Mouse (Mus musculus) brain, embryonic 14.5 days (tissue): Measurements from ENCODE around the gene Dnmt1. TPM values are rescaled to one million over a fixed set of nuclear protein-coding genes. Genes with fewer than 3 reads are reported as not detected.

ENCODE experiments used
- DNase-seq: peaks from one replicate; pipeline ENCODE4 v3.0.0-alpha.2; 2011; ENCODE audit warnings: low read depth
- CTCF ChIP-seq: fragments of 200-500 bp; IDR thresholded peaks from 2 replicates; pipeline ENCODE4 v1.5.1; 2012; ENCODE audit warnings: inconsistent platforms, mild to moderate bottlenecking, moderate library complexity, borderline replicate concordance; ENCODE audit not compliant: insufficient read depth, insufficient read length; ENCODE audit errors: extremely low read depth
- POLR2A ChIP-seq: fragments of 200-500 bp; IDR thresholded peaks from 2 replicates; pipeline ENCODE4 v1.6.1; 2012; ENCODE audit warnings: mild to moderate bottlenecking, inconsistent platforms, borderline replicate concordance; ENCODE audit not compliant: poor library complexity, insufficient read depth, insufficient read length, severe bottlenecking; ENCODE audit errors: extremely low read depth
- polyA plus RNA-seq: library from polyadenylated mRNA; depleted of rRNA; stranded (reverse); fragments of >200 nt; gene quantifications from 2 replicates; pipeline ENCODE4 v1.2.3, GENCODE M21; 2012

Gene Dnmt1
- polyA plus RNA-seq, 1 experiment, result 103 TPM

- DNase-seq, result peak; percentile 1
- no peak for TF ChIP-seq POLR2A
- no peak for TF ChIP-seq CTCF
Measured at GRCm38 (mm10) chr9:20973682-20974075, 14.0 kb upstream of the Dnmt1 start.

- no peak for DNase-seq
- TF ChIP-seq CTCF (no peak), POLR2A (no peak)
Measured at GRCm38 (mm10) chr9:20973001-20973681, 13.5 kb upstream of the Dnmt1 start.

GRCm38 (mm10) chr9:20972141-20972992, 12.7 kb upstream of the Dnmt1 start:
- TF ChIP-seq CTCF (no peak), POLR2A (no peak)
- peak; percentile 32 for DNase-seq

GRCm38 (mm10) chr9:20971751-20972140, 12.1 kb upstream of the Dnmt1 start:
- DNase-seq, result no peak
- no peak for TF ChIP-seq CTCF
- TF ChIP-seq POLR2A, result no peak

GRCm38 (mm10) chr9:20966747-20967146, 7.1 kb upstream of the Dnmt1 start:
- DNase-seq, result no peak
- TF ChIP-seq POLR2A (no peak), CTCF (no peak)

- TF ChIP-seq CTCF, result no peak
- TF ChIP-seq POLR2A, result no peak
- no peak for DNase-seq
Measured at GRCm38 (mm10) chr9:20966008-20966407, 6.3 kb upstream of the Dnmt1 start.

- DNase-seq, result no peak
- TF ChIP-seq POLR2A (no peak), CTCF (no peak)
Measured at GRCm38 (mm10) chr9:20965606-20966005, 5.9 kb upstream of the Dnmt1 start.

- TF ChIP-seq POLR2A, result no peak
- TF ChIP-seq CTCF, result no peak
- no peak for DNase-seq
Measured at GRCm38 (mm10) chr9:20961557-20961956, 1.9 kb upstream of the Dnmt1 start.

GRCm38 (mm10) chr9:20956989-20957388, 2.7 kb downstream of the Dnmt1 start:
- DNase-seq, result no peak
- TF ChIP-seq CTCF (no peak), POLR2A (no peak)

GRCm38 (mm10) chr9:20952520-20953227, 7.0 kb downstream of the Dnmt1 start:
- peak; percentile 99 for DNase-seq
- TF ChIP-seq POLR2A (no peak), CTCF (peak; percentile 55)

GRCm38 (mm10) chr9:20951966-20952519, 7.6 kb downstream of the Dnmt1 start:
- DNase-seq, result no peak
- TF ChIP-seq CTCF, result no peak
- no peak for TF ChIP-seq POLR2A
